Mouse (Mus musculus): ENCODE results near the gene Sema3f. TPM values are rescaled to one million over a fixed set of nuclear protein-coding genes. Genes with fewer than 3 reads are reported as not detected.
A peak's percentile ranks its signal among the peaks of the same experiment; 100 is the strongest.

Gene Sema3f
- polyA plus RNA-seq (2016; fragmentation: Nextera tagmentation; extraction: Ambion mirVana), result 14.5 and 16.4 TPM in 2 replicates

DNA sequence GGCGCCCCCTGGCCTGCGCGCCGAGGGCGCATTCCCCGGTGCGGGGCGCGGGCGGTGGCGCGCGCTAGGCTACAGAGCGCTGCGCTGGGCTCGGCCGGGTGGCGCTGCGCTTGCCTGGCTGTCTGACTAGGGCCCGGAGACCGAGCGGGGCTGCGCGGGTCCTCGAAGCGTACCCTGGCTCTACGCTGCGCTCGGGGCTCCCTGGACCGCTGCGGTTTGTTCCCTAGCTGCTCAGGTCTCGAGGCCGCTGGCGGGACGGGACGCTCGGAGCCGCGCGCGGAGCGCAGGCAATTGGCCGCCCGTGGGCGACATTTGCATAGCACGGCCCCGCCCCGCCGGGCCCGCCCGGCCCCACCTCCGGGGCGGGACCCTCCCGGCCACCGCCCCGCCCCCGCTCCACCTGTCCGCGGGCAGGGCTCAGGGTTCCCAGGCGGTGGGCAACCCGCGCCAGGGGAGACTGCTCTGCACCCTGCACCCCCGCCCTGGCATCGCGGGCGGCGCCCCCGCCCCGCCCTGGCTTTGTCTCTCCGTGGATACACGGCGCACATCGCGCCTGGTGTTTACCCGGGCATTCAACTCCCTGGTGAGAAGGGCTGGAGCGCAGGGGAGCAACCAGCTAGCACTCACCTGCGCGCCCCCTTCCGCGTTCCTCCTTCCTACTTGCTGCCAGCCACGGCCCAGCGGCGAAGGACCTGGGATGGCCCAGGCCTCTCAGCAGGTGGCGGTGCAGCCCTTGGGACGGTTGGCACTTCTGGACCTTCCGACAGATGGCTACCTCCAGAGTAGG lies at the start of gene Sema3f:
TSS of gene Sema3f (minus strand) at position 779 of the 787 bp plus-strand sequence.
- Histone ChIP-seq H3K4me3 (peak within 1 kb of the TSS; percentile 83), H3K4me1 (replicated peaks) (peaks cover 80% of the 10 kb centered on the region), H3K27ac (peak within 1 kb of the TSS; percentile 95), H3K9me3 (no peaks in the 10 kb centered on the region), H3K36me3 (peaks cover 11% of the 10 kb centered on the region), H3K27me3 (ENCODE audit: insufficient read depth, poor library complexity, severe bottlenecking) (peaks cover 77% of the 10 kb centered on the region)
- under 1% methylated on average over 86 of the region's 86 CpGs for WGBS
- DNase-seq (ENCODE audit: low spot score), result peak; percentile 81

DNA sequence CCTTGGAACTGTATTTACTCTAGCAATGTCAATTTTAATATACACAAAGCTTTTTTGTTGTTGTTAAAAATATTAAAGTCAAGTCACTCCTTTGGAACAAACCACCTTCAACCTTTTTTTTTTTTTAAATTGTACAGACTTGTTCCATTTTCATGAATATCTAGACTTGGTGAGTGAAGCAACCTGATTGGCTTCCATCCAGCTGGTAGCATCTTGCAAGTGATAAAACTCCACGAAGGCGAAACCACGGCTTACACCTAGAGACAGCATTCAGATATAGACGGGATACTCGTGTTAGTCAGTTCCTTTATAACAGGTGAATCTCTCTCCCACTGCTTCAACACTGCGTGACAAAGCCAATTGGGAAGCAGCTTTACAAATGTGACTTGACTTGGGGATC lies 49.3 kb upstream of the Sema3f start:
- H3K4me3 ChIP-seq, result no peak overlapping the region
- DNase-seq (ENCODE audit: low spot score), result no peak
- WGBS, result 94% methylated on average over 6 of the region's 6 CpGs
- H3K36me3 ChIP-seq, result peaks cover 100% of the 10 kb centered on the region
- H3K27ac ChIP-seq, result no peak overlapping the region
- H3K27me3 ChIP-seq (ENCODE audit: insufficient read depth, poor library complexity, severe bottlenecking), result no peaks in the 10 kb centered on the region
- no peaks in the 10 kb centered on the region for H3K4me1 ChIP-seq (replicated peaks)
- no peaks in the 10 kb centered on the region for H3K9me3 ChIP-seq

DNA sequence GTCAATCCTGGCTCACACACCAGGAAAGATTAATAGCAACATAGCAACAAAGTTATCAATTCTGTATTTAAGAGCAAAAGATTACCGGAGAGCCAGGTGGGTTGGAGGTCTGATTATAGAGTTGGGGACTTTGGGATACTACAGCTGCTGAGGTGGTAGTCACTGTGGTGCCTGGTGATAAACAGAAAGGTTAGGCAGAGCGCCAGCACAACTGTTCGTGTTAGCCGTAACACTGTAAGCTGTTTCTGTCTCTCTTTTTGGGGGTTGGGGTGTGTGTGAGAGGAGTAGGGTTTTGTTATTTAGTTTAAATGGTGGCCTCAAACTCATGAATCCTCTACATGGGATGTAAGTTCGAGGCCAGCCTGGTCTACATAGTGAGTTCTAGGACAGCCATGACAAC lies 40.1 kb upstream of the Sema3f start:
- 96% methylated on average over 5 of the region's 5 CpGs for WGBS
- H3K36me3 ChIP-seq, result peaks cover 100% of the 10 kb centered on the region
- no peak for DNase-seq (ENCODE audit: low spot score)
- H3K4me1 ChIP-seq (replicated peaks), result no peaks in the 10 kb centered on the region
- H3K9me3 ChIP-seq, result peaks cover 7% of the 10 kb centered on the region; the same call in 1 of the 2 replicates
- no peak overlapping the region for H3K4me3 ChIP-seq
- H3K27ac ChIP-seq, result no peak overlapping the region
- H3K27me3 ChIP-seq (ENCODE audit: insufficient read depth, poor library complexity, severe bottlenecking), result no peaks in the 10 kb centered on the region

DNA sequence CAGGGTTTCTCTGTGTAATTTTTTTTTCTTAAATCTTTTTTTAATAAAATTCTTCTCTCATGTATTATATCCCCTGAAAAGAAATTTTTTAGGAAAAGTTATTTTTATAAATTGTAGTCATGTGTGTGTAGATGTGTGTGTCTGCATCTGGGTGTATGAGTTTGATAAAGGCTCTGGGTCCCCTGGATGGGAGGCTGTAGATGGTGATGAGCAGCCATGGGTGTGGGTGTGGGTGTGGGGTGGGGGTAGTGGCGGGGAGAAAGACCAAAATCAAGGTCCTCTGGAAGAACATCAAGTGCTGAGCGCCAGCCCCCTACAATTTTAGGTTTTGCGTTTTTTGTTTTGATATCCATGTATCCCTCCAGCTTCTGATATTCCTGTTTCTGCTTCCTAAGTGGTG lies 37.8 kb upstream of the Sema3f start:
- 97% methylated on average over 3 of the region's 3 CpGs for WGBS

DNA sequence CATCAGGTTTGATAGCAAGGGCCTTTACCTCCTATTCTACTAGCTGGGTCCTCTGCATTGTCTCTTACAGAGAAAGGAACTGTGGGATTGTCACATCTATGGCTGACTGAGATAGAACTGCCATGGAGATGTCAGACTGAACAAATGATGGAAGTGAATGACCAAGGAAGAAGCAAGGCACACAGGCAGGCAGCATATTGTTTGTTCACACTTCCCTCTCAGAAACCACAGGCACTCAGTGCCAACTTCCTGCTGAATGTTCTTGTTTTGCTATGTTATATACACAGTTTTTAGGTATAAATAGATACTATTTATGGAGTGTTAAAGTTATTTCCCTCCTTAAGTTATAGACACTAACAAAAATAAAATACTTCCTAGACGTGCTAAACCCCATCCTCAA lies 37.0 kb upstream of the Sema3f start:
- peaks cover 100% of the 10 kb centered on the region for H3K36me3 ChIP-seq
- WGBS, result 97% methylated on average over 1 of the region's 1 CpGs
- peaks cover 7% of the 10 kb centered on the region; the same call in 1 of the 2 replicates for H3K9me3 ChIP-seq
- H3K27me3 ChIP-seq (ENCODE audit: insufficient read depth, poor library complexity, severe bottlenecking), result no peaks in the 10 kb centered on the region
- H3K4me1 ChIP-seq (replicated peaks), result no peaks in the 10 kb centered on the region
- DNase-seq (ENCODE audit: low spot score), result no peak
- H3K4me3 ChIP-seq, result no peak overlapping the region
- no peak overlapping the region for H3K27ac ChIP-seq

More for the DNA sequence above, 37.8 kb upstream of the Sema3f start:
- no peak for DNase-seq (ENCODE audit: low spot score)
- H3K36me3 ChIP-seq, result peaks cover 100% of the 10 kb centered on the region
- H3K4me3 ChIP-seq, result no peak overlapping the region
- no peaks in the 10 kb centered on the region for H3K27me3 ChIP-seq (ENCODE audit: insufficient read depth, poor library complexity, severe bottlenecking)
- peaks cover 7% of the 10 kb centered on the region; the same call in 1 of the 2 replicates for H3K9me3 ChIP-seq
- H3K27ac ChIP-seq, result no peak overlapping the region
- no peaks in the 10 kb centered on the region for H3K4me1 ChIP-seq (replicated peaks)

DNA sequence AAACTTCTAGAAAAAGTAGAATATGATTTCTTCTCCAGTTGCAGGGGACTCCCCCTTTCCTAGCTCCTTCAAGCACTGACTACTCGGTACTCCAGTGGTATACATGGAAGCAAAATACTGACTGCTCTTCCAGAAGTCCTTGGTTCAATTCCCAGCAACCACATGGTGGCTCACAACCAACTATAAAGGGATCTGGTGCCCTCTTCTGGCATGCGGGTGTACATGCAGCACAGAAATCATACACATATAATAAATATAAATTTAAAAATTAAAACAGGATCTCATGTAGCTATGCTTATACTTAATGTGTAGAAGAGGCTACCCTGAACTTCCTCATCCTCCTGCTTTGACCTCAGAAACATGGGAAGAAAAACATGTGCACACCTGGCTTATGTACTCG lies 36.4 kb upstream of the Sema3f start:
- H3K9me3 ChIP-seq, result peaks cover 7% of the 10 kb centered on the region; the same call in 1 of the 2 replicates
- 94% methylated on average over 3 of the region's 3 CpGs for WGBS

DNA sequence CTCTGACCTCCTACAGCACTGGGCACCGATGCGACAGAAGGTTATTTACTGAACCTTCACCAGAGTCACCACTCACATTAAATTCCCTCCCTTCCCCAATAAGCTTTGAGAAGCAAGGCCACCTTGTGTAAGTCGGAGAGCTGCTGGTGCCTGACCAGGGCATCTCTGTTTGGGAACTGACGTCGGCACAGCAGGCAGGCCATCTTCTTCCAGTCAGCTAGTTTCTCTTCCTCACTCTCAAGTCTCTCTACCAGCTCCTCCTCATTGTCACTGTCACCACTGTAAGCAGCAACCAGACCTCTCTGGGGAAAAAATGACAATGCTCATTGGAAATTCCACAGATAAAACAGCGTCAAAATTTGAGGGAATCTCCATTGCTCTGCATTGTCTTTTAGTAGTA lies 33.8 kb upstream of the Sema3f start:
- Histone ChIP-seq H3K4me1 (replicated peaks) (no peaks in the 10 kb centered on the region), H3K9me3 (peaks cover 7% of the 10 kb centered on the region; the same call in 1 of the 2 replicates), H3K27ac (no peak overlapping the region), H3K36me3 (peaks cover 100% of the 10 kb centered on the region), H3K4me3 (no peak overlapping the region), H3K27me3 (ENCODE audit: insufficient read depth, poor library complexity, severe bottlenecking) (no peaks in the 10 kb centered on the region)
- 94% methylated on average over 6 of the region's 6 CpGs for WGBS
- DNase-seq (ENCODE audit: low spot score), result no peak

More for the DNA sequence above, 36.4 kb upstream of the Sema3f start:
- H3K27me3 ChIP-seq (ENCODE audit: insufficient read depth, poor library complexity, severe bottlenecking), result no peaks in the 10 kb centered on the region
- no peaks in the 10 kb centered on the region for H3K4me1 ChIP-seq (replicated peaks)
- H3K4me3 ChIP-seq, result no peak overlapping the region
- DNase-seq (ENCODE audit: low spot score), result no peak
- peaks cover 100% of the 10 kb centered on the region for H3K36me3 ChIP-seq
- no peak overlapping the region for H3K27ac ChIP-seq

DNA sequence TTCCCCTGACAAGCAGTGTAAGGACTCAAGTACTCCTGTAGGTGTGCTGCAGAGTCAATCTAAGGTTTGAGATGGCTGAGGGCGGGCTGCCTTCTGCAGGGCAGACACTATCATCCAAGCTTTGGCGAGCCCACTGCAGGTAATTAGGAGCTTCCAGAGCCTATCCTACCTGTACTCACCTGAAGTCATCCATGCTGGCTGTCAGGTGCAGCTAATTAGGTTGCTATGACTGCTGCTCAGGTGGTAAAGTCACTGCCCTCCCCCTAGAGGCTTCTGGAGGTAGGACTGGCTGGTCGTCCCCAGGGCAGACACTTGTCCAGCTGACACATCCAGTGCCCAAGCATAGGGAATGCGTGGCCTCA lies 28.5 kb upstream of the Sema3f start:
- DNase-seq (ENCODE audit: low spot score), result peak; percentile 55
- H3K4me1 ChIP-seq (replicated peaks), result peaks cover 44% of the 10 kb centered on the region
- no peak overlapping the region for H3K27ac ChIP-seq
- WGBS, result 50% methylated on average over 4 of the region's 4 CpGs
- H3K27me3 ChIP-seq (ENCODE audit: insufficient read depth, poor library complexity, severe bottlenecking), result peaks cover 29% of the 10 kb centered on the region
- peaks cover 59% of the 10 kb centered on the region for H3K36me3 ChIP-seq
- H3K9me3 ChIP-seq, result no peaks in the 10 kb centered on the region
- no peak overlapping the region for H3K4me3 ChIP-seq

DNA sequence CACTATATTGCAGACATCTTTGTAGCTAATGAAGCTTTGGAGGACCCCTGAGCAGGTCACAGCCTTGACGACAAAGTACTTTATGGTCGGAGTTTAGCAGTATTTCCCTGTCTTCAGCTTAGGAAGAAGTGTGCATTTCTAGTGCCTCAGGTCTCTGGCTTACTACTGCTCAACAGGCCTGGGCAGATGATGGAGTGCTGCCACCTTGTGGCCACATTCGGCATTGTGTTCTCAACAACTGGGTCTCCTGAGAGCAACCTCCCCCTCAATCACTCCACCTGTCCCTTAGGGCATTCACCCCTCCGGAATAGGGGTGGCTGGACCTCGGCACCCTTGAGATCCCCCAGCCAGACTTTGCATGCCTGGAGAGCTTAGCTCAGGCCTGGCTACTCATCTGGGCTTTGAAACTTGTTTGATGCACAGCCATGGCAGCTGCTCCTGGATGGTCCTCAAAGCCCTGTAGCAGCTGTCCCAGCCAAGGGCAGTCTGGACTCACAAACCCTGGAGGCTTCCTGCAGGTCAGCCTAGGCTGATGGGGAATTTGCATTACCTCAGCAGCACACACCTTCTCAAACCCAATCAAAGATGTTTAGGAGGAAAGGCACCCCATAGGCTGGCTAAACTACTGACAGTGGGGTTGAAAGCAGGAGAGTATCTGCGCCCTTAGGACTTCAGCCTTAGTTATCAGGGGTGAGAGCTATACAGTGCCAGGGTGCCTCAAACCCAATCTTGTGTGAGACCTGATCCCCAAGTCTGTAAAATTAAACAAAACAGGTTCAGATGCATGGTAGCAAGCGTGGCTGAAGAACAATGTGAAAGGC lies 28.0 kb upstream of the Sema3f start:
- Histone ChIP-seq H3K9me3 (no peaks in the 10 kb centered on the region), H3K27ac (no peak overlapping the region), H3K4me1 (replicated peaks) (peaks cover 44% of the 10 kb centered on the region), H3K27me3 (ENCODE audit: insufficient read depth, poor library complexity, severe bottlenecking) (peaks cover 29% of the 10 kb centered on the region), H3K4me3 (no peak overlapping the region), H3K36me3 (peaks cover 53% of the 10 kb centered on the region)
- peak; percentile 92 for DNase-seq (ENCODE audit: low spot score)
- 22% methylated on average over 7 of the region's 7 CpGs for WGBS

DNA sequence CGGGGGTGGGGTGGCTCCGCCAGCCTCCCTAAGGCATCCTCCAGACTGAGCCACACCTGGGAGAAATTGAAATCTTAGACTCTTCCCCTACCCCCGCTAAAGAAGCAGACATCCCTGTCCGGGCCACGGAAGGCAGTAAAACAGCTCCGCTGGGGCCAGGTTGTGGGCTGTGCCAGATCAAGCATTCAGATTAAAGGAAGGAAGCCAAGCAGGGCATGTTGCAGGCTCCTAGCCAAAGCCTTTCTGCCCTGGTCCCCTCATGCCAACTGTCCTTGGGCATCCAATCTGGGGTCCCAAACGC lies 25.9 kb upstream of the Sema3f start:
- no peaks in the 10 kb centered on the region for H3K9me3 ChIP-seq
- H3K4me1 ChIP-seq (replicated peaks), result peaks cover 51% of the 10 kb centered on the region
- peaks cover 32% of the 10 kb centered on the region for H3K36me3 ChIP-seq
- H3K27me3 ChIP-seq (ENCODE audit: insufficient read depth, poor library complexity, severe bottlenecking), result peaks cover 29% of the 10 kb centered on the region
- no peak for DNase-seq (ENCODE audit: low spot score)
- H3K27ac ChIP-seq, result peak overlapping the region; percentile 83
- H3K4me3 ChIP-seq, result peak overlapping the region; percentile 37
- WGBS, result 2% methylated on average over 7 of the region's 7 CpGs

DNA sequence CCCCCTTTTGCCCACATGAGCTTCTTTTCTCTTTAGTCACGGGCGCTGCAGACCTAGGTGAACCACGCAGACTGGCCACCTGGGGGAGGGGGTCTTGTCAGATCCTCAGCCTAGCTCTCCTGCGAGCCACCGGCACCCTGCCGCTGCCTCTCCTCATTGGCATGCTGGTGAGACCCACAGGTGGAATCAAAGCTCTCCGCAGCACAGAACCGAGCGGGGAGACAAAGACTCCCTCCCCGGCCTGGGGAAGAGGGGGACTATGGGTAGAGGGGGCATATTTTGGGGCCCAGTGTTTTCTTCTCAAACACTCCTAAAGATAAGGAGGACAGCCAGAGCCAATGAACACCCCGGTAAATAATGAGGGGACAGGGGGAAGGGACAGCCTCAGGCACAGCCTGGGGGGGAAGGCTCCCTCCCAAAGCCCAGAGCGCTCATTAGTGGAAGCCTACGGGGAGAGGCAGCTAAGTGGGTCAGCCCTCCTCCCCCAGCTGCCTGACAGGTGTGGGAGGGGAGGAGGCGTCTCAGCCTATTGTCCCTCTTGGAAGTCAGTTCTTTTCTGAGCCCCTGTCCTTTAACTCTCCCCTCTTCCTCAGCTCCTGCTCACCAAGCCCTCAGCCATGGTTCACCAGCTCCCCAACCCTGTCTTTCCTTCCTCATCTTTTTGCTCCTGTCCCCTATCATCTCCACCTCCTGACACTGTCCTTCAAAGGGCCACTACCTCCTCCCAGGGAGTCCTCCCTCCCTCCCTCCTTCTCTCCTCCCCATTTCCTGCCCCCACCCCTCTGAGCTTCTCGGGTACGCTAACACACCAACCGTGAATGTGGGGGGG lies 25.3 kb upstream of the Sema3f start:
- no peak for DNase-seq (ENCODE audit: low spot score)
- Histone ChIP-seq H3K27ac (peak overlapping the region; percentile 83), H3K27me3 (ENCODE audit: insufficient read depth, poor library complexity, severe bottlenecking) (peaks cover 29% of the 10 kb centered on the region), H3K4me1 (replicated peaks) (peaks cover 57% of the 10 kb centered on the region), H3K4me3 (peak overlapping the region; percentile 37), H3K36me3 (peaks cover 27% of the 10 kb centered on the region), H3K9me3 (no peaks in the 10 kb centered on the region)
- WGBS, result 2% methylated on average over 17 of the region's 17 CpGs

DNA sequence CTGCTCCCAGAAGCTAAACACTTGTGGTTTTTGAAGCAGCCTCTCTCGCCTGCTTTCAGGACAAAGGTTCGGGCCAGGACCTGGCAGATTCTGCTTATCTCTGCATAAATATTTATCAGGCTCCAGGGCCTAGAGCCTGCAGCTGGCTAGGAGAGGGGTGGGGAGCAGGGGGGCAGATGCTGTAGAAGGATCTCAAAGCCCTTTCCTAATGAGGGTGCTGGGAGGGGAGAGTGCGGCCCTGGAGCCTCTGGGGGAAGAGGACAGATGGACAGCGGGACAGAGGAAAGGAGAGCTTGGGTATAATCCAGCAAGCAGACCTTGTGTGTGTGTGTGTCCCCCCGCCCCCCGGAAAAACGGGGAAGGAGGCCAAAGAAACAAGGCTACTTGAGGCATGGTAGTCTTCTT lies 24.3 kb upstream of the Sema3f start:
- Histone ChIP-seq H3K27ac (peak overlapping the region; percentile 83), H3K9me3 (no peaks in the 10 kb centered on the region), H3K36me3 (peaks cover 17% of the 10 kb centered on the region), H3K4me3 (peak overlapping the region; percentile 37; the same call in 1 of the 2 replicates), H3K4me1 (replicated peaks) (peaks cover 67% of the 10 kb centered on the region), H3K27me3 (ENCODE audit: insufficient read depth, poor library complexity, severe bottlenecking) (peaks cover 29% of the 10 kb centered on the region)
- DNase-seq (ENCODE audit: low spot score), result peak; percentile 41
- WGBS, result 27% methylated on average over 7 of the region's 7 CpGs
